Mouse (Mus musculus): ENCODE results near the gene Rara.
"Not testable (repeated sequence)": the region's sequence is repeated elsewhere in the genome, so short reads cannot be mapped to it uniquely, and the experiment has no call there.

Rara gene

GRCm38 (mm10) chr11:98927438-98928076 lies at the start of gene Rara:
Gene Rara (plus strand): TSS chr11:98927818.
- DNase-seq (ENCODE audit: low read depth) = peak; percentile 50

DNA sequence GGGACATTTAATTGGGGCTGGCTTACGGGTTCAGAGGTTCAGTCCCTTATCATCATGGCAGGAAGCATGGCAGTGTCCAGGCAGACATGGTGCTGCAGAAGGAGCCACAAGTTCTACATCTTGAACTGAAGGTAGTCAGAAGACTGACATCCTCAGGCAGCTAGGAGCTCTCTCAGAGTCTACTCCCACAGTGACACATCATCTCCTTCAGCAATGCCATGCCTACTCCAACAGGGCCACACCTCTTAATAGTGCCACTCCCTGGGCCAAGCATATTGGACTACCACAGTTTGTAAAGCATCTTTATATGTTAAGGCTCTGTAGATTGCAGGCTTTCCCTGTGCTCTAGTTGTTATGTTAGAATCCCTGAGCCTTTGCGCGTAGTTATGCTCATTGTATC lies 39.9 kb upstream of the Rara start:
- DNase-seq (ENCODE audit: low read depth) = no peak

DNA sequence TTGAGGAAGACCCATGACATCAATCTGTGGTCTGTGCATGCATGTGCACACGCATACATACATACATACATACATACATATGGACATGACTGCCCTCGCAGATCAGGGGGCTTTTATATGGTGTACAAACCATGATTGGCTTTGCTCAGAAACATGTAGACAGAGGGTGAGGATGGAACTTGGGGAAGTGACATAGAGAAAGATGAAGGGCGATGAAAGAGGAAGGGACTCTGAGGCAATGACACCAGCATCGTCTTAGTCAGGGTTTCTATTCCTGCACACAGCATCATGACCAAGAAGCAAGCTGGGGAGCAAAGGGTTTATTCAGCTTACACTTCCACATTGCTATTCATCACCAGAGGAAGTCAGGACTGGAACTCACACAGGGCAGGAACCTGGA lies 38.5 kb upstream of the Rara start:
- no peak for DNase-seq (ENCODE audit: low read depth)

- no peak for DNase-seq (ENCODE audit: low read depth)
Measured at GRCm38 (mm10) chr11:98889977-98890376, 37.6 kb upstream of the Rara start.

GRCm38 (mm10) chr11:98892426-98892825 lies 35.2 kb upstream of the Rara start:
- DNase-seq (ENCODE audit: low read depth) = no peak

DNA sequence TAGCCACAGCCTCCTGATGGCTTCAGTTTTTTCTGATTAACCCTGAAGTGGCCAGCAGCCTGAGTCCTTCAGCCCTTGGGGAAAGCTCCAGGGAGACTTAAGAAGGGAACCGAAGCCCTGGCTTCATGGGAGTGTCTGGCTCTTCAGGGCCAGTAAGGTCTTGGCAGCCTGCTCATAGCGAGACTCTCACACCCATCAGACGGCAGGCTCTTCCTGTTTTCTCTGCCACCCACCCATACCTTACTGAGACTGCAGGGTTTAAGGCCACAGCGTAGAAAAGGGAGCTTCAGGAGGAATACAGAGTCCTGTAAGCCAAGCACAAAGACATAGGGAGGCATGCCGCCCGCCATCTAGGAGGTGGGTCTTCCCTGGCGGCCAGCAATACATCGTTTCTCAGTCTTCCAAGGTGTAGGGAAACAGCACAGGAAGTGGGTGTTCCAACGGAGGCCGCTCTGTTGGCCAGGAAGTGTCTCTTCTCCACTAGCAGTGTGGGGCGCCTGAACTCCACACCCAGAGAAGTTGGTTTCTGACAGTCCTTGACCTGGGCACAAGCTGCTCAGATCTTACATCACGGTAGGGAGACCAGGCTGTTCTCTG lies 27.0 kb upstream of the Rara start:
- DNase-seq (ENCODE audit: low read depth) = peak; percentile 61

- DNase-seq (ENCODE audit: low read depth) = no peak
Measured at GRCm38 (mm10) chr11:98902621-98903245, 24.9 kb upstream of the Rara start.

GRCm38 (mm10) chr11:98904577-98904976 lies 23.0 kb upstream of the Rara start:
- DNase-seq (ENCODE audit: low read depth) = no peak

DNA sequence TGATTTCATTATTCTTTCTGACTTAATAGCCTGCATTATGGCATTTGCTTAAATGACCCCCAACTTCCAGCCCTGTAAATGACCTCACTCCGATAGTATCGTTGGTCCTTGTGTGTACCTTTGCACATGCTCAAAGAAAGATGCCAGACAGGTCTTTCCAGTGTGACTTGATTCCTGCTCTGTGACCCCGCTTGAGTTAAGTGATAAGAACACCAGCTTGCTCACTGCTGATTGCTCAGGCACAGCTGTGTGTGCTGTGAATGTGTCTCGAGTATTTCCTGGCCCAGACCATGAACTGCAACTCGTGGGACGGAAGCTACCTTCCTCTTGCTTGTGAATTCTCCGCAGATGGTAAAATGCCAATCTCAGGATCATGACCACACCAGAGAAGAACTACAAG lies 22.6 kb upstream of the Rara start:
- DNase-seq (ENCODE audit: low read depth) = no peak

DNA sequence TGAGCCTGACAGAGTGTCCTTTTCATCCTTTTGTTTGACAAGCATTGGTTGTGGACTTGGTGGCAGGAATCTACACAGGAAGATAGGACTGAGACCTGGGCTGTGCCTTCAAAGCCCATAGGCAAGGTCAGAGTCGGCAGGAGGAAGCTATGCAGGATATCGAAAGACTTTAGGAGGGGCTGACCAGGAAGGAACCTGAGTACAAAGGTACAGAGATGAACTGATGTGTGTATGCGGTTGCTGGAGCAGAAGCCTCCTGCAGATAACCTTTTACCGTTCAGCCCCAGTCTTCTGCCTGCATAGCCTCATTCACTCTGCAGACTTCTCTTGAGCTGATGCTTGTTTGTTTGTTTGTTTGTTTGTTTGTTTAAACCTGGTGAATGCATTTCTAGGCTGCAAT lies 22.0 kb upstream of the Rara start:
- DNase-seq (ENCODE audit: low read depth) = peak; percentile 34

GRCm38 (mm10) chr11:98907063-98907436 lies 20.6 kb upstream of the Rara start:
- DNase-seq (ENCODE audit: low read depth) = no peak

- DNase-seq (ENCODE audit: low read depth) = peak; percentile 94
Measured at GRCm38 (mm10) chr11:98907437-98908173, 20.0 kb upstream of the Rara start, which contains the start of gene Cdc6. Gene Cdc6 (plus strand): TSS chr11:98907801.

- peak; percentile 91 for DNase-seq (ENCODE audit: low read depth)
Measured at GRCm38 (mm10) chr11:98909654-98910053, 18.0 kb upstream of the Rara start.

DNA sequence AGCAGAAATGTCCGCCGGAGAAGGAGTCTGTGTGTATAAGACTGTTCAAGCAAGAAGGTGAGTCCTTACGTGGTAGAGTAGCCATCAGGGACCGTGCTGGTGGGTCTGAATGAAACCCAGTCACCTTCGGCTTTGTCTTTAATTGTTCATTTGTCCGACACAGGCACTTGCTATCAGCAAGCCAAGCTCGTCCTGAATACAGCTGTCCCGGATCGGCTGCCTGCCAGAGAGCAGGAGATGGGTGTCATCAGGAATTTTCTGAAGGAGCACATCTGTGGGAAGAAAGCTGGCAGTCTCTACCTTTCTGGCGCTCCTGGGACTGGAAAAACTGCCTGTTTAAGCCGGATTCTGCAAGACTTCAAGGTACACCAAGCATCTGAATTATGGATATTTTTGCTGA lies 17.2 kb upstream of the Rara start:
- no peak for DNase-seq (ENCODE audit: low read depth)

GRCm38 (mm10) chr11:98911498-98911897 lies 16.1 kb upstream of the Rara start:
- DNase-seq (ENCODE audit: low read depth) = no peak

GRCm38 (mm10) chr11:98914196-98914595 lies 13.4 kb upstream of the Rara start:
- no peak for DNase-seq (ENCODE audit: low read depth)

DNA sequence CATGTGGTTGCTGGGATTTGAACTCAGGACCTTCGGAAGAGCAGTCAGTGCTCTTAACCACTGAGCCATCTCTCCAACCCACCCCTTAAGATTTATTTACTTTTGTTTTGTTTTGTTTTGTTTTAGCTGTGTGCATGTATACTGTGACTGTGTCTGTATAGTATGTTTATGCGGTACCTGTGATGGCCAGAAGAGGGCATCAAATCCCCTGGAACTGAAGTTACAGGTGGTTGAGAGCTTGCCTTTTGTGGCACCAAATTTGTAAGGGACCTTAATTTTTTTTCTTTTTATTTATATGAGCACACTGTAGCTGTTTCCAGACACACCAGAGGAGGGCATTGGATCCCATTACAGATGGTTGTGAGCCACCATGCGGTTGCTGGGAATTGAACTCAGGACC lies 11.2 kb upstream of the Rara start:
- DNase-seq (ENCODE audit: low read depth) = peak; percentile 67

DNA sequence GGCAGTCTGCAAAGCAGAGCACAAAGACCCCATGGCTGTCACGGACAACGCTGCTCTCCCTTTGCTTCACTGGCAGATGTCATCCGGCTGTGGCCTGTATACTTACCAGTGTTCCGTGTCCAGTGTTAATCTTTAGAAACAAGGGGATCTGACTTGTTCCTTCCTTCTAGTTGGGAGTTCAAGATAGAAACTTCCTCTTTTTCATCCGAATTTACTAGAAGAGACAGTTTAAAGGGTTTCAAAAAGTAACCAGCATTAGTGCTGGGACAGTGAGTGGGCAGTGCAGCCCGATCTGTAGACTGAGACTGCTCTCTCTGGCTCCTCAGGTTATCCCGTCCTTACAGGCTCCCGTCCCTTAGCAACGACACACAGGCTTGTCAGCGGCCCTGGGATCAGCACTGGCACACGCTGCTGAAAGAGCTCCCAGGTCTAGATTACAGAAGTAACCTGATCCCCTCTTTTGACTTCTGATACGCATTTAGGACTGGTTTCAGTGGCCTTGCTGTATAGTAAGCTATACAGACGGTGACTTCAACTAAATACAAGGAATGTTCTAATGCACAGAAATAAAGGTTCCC lies 10.1 kb upstream of the Rara start:
- DNase-seq (ENCODE audit: low read depth) = peak; percentile 13

- DNase-seq (ENCODE audit: low read depth) = peak; percentile 69
Measured at GRCm38 (mm10) chr11:98918231-98918630, 9.4 kb upstream of the Rara start.

GRCm38 (mm10) chr11:98919009-98919408 lies 8.6 kb upstream of the Rara start:
- peak; percentile 12 for DNase-seq (ENCODE audit: low read depth)

- not testable (repeated sequence) for DNase-seq (ENCODE audit: low read depth)
Measured at GRCm38 (mm10) chr11:98921813-98922212, 5.8 kb upstream of the Rara start.

DNA sequence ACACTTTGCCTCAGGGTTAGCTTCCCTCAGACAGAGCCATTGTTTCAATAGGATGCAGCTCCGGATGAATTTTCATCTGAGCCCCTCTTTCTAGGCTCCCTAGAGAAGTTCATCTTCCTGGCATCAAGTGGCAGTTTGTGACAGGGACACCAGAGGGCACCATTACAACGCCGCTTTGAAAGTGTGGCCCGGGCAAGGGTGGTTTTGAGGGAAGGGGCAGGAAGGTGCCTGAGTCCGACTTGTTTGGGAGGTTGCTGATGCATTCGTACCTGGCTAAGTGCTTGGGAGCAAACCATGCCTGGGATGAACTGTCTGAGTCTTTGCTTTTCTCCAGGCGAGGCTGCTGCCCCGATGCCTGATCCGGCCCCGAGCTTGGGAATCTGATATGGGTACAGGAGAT lies 5.3 kb upstream of the Rara start:
- DNase-seq (ENCODE audit: low read depth) = peak; percentile 83
